Mouse (Mus musculus): ENCODE measurements around the gene Phlda2.

Gene Phlda2

GRCm38 (mm10) chr7:143459332-143460211 is 43.4 kb downstream of the Phlda2 start:
- TF ChIP-seq POU5F1 (IDR thresholded peaks at IDR 0.05; ENCODE audit: borderline replicate concordance, low read length) (no peak), NANOG (IDR thresholded peaks at IDR 0.05; ENCODE audit: borderline replicate concordance, low read length) (no peak), CTCF (conservative IDR thresholded peaks at IDR 0.05; ENCODE audit: low read length) (no peak)
- Histone ChIP-seq H3K4me3 (replicated peaks; ENCODE audit: low read length) (peak overlapping the region; percentile 78), H3K9me3 (ENCODE audit: low read length) (peaks cover 3% of the 10 kb centered on the region; the same call in 1 of the 2 replicates), H3K36me3 (ENCODE audit: insufficient read depth, low read length) (no peaks in the 10 kb centered on the region), H3K4me1 (replicated peaks; ENCODE audit: low read depth, low read length) (peaks cover 39% of the 10 kb centered on the region), H3K27me3 (ENCODE audit: insufficient read depth, low read length) (peaks cover 92% of the 10 kb centered on the region)

DNA sequence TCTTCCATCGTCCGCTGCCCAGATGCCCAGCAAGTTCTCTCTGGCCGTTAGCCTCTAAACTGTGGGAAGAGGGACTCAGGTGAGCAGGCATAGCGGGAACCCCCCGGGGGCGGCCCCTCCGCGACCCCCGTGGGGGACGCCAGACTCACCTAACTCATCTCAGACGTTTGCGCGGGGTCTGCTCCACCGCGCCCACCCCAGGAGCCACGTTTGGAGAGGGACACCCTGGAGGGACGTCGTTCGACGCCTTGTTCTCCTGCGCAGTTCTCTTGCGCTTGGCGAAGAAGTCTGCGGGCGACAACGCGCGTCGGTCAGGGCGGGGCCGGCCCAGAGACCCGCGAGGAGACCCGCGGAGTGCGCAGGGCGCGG is 44.0 kb downstream of the Phlda2 start:
- H3K27me3 ChIP-seq (ENCODE audit: insufficient read depth, low read length): peaks cover 92% of the 10 kb centered on the region
- peaks cover 33% of the 10 kb centered on the region for H3K4me1 ChIP-seq (replicated peaks; ENCODE audit: low read depth, low read length)
- H3K4me3 ChIP-seq (replicated peaks; ENCODE audit: low read length): peak overlapping the region; percentile 78
- no peaks in the 10 kb centered on the region for H3K36me3 ChIP-seq (ENCODE audit: insufficient read depth, low read length)
- TF ChIP-seq CTCF (conservative IDR thresholded peaks at IDR 0.05; ENCODE audit: low read length) (no peak), POU5F1 (IDR thresholded peaks at IDR 0.05; ENCODE audit: borderline replicate concordance, low read length) (no peak), NANOG (IDR thresholded peaks at IDR 0.05; ENCODE audit: borderline replicate concordance, low read length) (no peak)
- H3K9me3 ChIP-seq (ENCODE audit: low read length): peaks cover 3% of the 10 kb centered on the region; the same call in 1 of the 2 replicates

Measured in E14TG2a.4 (cell line).